Mouse (Mus musculus) small intestine, adult 2 months (tissue): ENCODE data around the gene Cbr2.

Experiments used
- CTCF ChIP-seq: fragments of 200-500 bp; IDR thresholded peaks from 2 replicates; pipeline ENCODE4 v1.5.1; 2012; ENCODE audit warnings: low read depth, mild to moderate bottlenecking, control low read depth, inconsistent platforms, low read length, moderate library complexity, mixed read lengths; ENCODE audit not compliant: insufficient replicate concordance, insufficient read length; ENCODE audit errors: extremely low read depth
- POLR2A ChIP-seq: fragments of 200-500 bp; IDR thresholded peaks from 2 replicates; pipeline ENCODE4 v1.6.1; 2012; ENCODE audit warnings: low read depth, mild to moderate bottlenecking, control low read depth, inconsistent platforms, low read length, moderate library complexity

GRCm38 (mm10) chr11:120768206-120768605 lies 36.3 kb upstream of the Cbr2 start:
- TF ChIP-seq CTCF (no peak), POLR2A (no peak)
